Mouse (Mus musculus) left cerebral cortex, postnatal 14 days (tissue): ENCODE results near the gene Agtrap. TPM values are rescaled to one million over a fixed set of nuclear protein-coding genes. Genes with fewer than 3 reads are reported as not detected.

ENCODE experiments used
- DNase-seq, 2 experiments: peaks; one replicate each; pipeline ENCODE4 v3.0.0; 2021 to 2022; ENCODE audit warnings: low spot score in 2 of 2, mixed read lengths in 1 of 2
- intact Hi-C: fragments of 180-260 bp; cut with DNase I; formaldehyde crosslinking; loops from one replicate; pipeline ENCODE4 v1.15.1; 2025
- total RNA-seq, 2 experiments: library from RNA; stranded (reverse); gene quantifications; 2 replicates each; pipeline ENCODE4 v1.2.3; 2021

Gene Agtrap
- total RNA-seq, 2 experiments from 2014 or later = 5.8 to 8.1 TPM

GRCm38 (mm10) chr4:148033858-148034410, 53.9 kb downstream of the Agtrap start:
- intact Hi-C loops = no loop called here
- DNase-seq = no peak

- intact Hi-C loops = no loop called here
- DNase-seq = no peak
Measured at GRCm38 (mm10) chr4:148030506-148030905, 57.3 kb downstream of the Agtrap start.

DNA sequence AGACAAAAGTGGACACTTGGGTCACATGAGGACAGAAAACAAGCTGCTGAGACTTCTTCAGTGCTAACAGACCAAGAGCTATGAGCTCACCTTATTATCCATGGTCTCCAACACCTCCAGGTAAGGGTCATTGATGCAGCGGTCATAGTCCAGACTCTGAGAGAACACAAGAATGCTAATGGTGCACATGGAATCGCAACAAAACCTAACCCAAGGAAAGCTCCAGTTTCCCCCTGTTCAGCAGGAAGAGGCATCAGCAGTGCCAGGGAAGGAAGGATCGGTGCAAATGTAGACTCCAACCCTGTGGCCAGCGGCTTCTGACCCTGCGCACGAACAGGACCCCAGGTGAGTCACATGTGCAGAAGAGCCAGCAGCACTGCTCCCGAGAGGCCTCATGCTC, 58.5 kb downstream of the Agtrap start:
- intact Hi-C loops = no loop called here
- DNase-seq = no peak

Other genes with a start within 250 kb of the Agtrap start
- 10 to 100 TPM; 17.1 to 20.4 TPM for gene Zfp933, start 239.7 kb downstream of the Agtrap start, total RNA-seq
- 10 to 100 TPM; 17.5 to 19.7 TPM for gene Miip, start 219.2 kb downstream of the Agtrap start, total RNA-seq
- gene Fv1, start 219.1 kb downstream of the Agtrap start, total RNA-seq = 1 to 10 TPM; 7.9 to 8.0 TPM
- 100 to 1,000 TPM; 184 TPM for gene Mfn2, start 183.3 kb downstream of the Agtrap start, total RNA-seq
- gene Plod1, start 151.3 kb downstream of the Agtrap start, total RNA-seq = 10 to 100 TPM; 20.3 to 21.8 TPM
- 10 to 100 TPM; 26.8 to 30.6 TPM for gene 2510039O18Rik, start 147.1 kb downstream of the Agtrap start, total RNA-seq
- not detected for gene Nppb, start 102.2 kb downstream of the Agtrap start, total RNA-seq
- 1 to 10 TPM in 1 of 2 experiments, under 1 TPM in 1; 0.53 to 1.3 TPM for gene Nppa, start 87.3 kb downstream of the Agtrap start, total RNA-seq
- 10 to 100 TPM; 60.1 to 61.1 TPM for gene Clcn6, start 49.2 kb downstream of the Agtrap start, total RNA-seq
- gene Mthfr, start 49.0 kb downstream of the Agtrap start, total RNA-seq = 10 to 100 TPM; 24.9 to 28.3 TPM
- 10 to 100 TPM; 10.1 to 16.2 TPM for gene Mad2l2, start 42.4 kb upstream of the Agtrap start, total RNA-seq
- 1 to 10 TPM in 1 of 2 experiments, under 1 TPM in 1; 0.46 to 1.2 TPM for gene Draxin, start 42.7 kb upstream of the Agtrap start, total RNA-seq
- gene Fbxo6, start 64.1 kb upstream of the Agtrap start, total RNA-seq = 10 to 100 TPM; 25.7 to 29.4 TPM
- 100 to 1,000 TPM; 101 to 105 TPM for gene Fbxo44, start 72.5 kb upstream of the Agtrap start, total RNA-seq
- 10 to 100 TPM; 45.6 to 55.4 TPM for gene Fbxo2, start 72.6 kb upstream of the Agtrap start, total RNA-seq
- 10 to 100 TPM; 23.0 to 24.8 TPM for gene Disp3, start 199.9 kb upstream of the Agtrap start, total RNA-seq